Mouse (Mus musculus): Measurements from ENCODE around the gene Ap5b1. TPM values are rescaled to one million over a fixed set of nuclear protein-coding genes. Genes with fewer than 3 reads are reported as not detected.

Ap5b1 gene
- polyA plus RNA-seq, 1 experiment from 2014 or later: 2.5 TPM

GRCm38 (mm10) chr19:5559631-5560456, 8.0 kb upstream of the Ap5b1 start:
- H3K36me3 ChIP-seq (ENCODE audit: control insufficient read depth, insufficient read depth, low read length): no peaks in the 10 kb centered on the region
- WGBS: under 1% methylated on average over 69 of the region's 69 CpGs
- H3K27ac ChIP-seq (replicated peaks in 1 of 2; ENCODE audit: control insufficient read depth in 1 of 2, insufficient read depth in 1 of 2, low read depth in 2 of 2, low read length in 2 of 2): no peak overlapping the region
- peaks cover 6 to 16% of the 10 kb centered on the region in 2 experiments for H3K4me1 ChIP-seq (ENCODE audit: control insufficient read depth in 2 of 2, insufficient read depth in 2 of 2, low read length in 2 of 2)
- H3K9me3 ChIP-seq (ENCODE audit: control insufficient read depth, low read length): no peaks in the 10 kb centered on the region
- H3K4me3 ChIP-seq (ENCODE audit: control insufficient read depth in 1 of 2, insufficient read depth in 1 of 2, low read depth in 1 of 2, low read length in 2 of 2): peak overlapping the region; percentile 32 to 49
- no peak for ATAC-seq (ENCODE audit: insufficient number of reproducible peaks, insufficient read depth, low FRiP score, low read depth)
- H3K27me3 ChIP-seq (ENCODE audit: control insufficient read depth, insufficient read depth, low read length): peaks cover 88% of the 10 kb centered on the region
- peak overlapping the region; percentile 75 for H3K4me2 ChIP-seq (ENCODE audit: low read length)
- peak overlapping the region; percentile 21 for H3K9ac ChIP-seq (ENCODE audit: low read length)

GRCm38 (mm10) chr19:5560457-5561041, 7.3 kb upstream of the Ap5b1 start, which contains the start of gene Ovol1:
TSS of gene Ovol1 (minus strand) at chr19:5560646.
- ATAC-seq (ENCODE audit: insufficient number of reproducible peaks, insufficient read depth, low FRiP score, low read depth): no peak
- Histone ChIP-seq H3K9ac (ENCODE audit: low read length) (peak within 1 kb of the TSS; percentile 21), H3K36me3 (ENCODE audit: control insufficient read depth, insufficient read depth, low read length) (no peaks in the 10 kb centered on the region), H3K27me3 (ENCODE audit: control insufficient read depth, insufficient read depth, low read length) (peaks cover 90% of the 10 kb centered on the region), H3K4me2 (ENCODE audit: low read length) (peak within 1 kb of the TSS; percentile 75), H3K4me3 (ENCODE audit: control insufficient read depth in 1 of 2, insufficient read depth in 1 of 2, low read depth in 1 of 2, low read length in 2 of 2) (peak within 1 kb of the TSS; percentile 32 to 49), H3K9me3 (ENCODE audit: control insufficient read depth, low read length) (no peaks in the 10 kb centered on the region), H3K27ac (replicated peaks in 1 of 2; ENCODE audit: control insufficient read depth in 1 of 2, insufficient read depth in 1 of 2, low read depth in 2 of 2, low read length in 2 of 2) (no peak within 1 kb of the TSS), H3K4me1 (ENCODE audit: control insufficient read depth in 2 of 2, insufficient read depth in 2 of 2, low read length in 2 of 2) (peaks cover 6 to 16% of the 10 kb centered on the region in 2 experiments)
- 2% methylated on average over 57 of the region's 57 CpGs for WGBS

GRCm38 (mm10) chr19:5561252-5561790, 6.5 kb upstream of the Ap5b1 start:
- H3K27me3 ChIP-seq (ENCODE audit: control insufficient read depth, insufficient read depth, low read length): peaks cover 89% of the 10 kb centered on the region
- 13% methylated on average over 10 of the region's 10 CpGs for WGBS
- peak overlapping the region; percentile 75 for H3K4me2 ChIP-seq (ENCODE audit: low read length)
- H3K9me3 ChIP-seq (ENCODE audit: control insufficient read depth, low read length): no peaks in the 10 kb centered on the region
- H3K36me3 ChIP-seq (ENCODE audit: control insufficient read depth, insufficient read depth, low read length): no peaks in the 10 kb centered on the region
- H3K4me1 ChIP-seq (ENCODE audit: control insufficient read depth in 2 of 2, insufficient read depth in 2 of 2, low read length in 2 of 2): peaks cover 6 to 16% of the 10 kb centered on the region in 2 experiments
- no peak for ATAC-seq (ENCODE audit: insufficient number of reproducible peaks, insufficient read depth, low FRiP score, low read depth)
- no peak overlapping the region for H3K27ac ChIP-seq (replicated peaks in 1 of 2; ENCODE audit: control insufficient read depth in 1 of 2, insufficient read depth in 1 of 2, low read depth in 2 of 2, low read length in 2 of 2)
- no peak overlapping the region for H3K9ac ChIP-seq (ENCODE audit: low read length)
- H3K4me3 ChIP-seq (ENCODE audit: control insufficient read depth in 1 of 2, insufficient read depth in 1 of 2, low read depth in 1 of 2, low read length in 2 of 2): 0 out of 4 replicates have a peak overlapping the region, but pooled peaks of 1 of the 2 experiments have one; percentile 49

DNA sequence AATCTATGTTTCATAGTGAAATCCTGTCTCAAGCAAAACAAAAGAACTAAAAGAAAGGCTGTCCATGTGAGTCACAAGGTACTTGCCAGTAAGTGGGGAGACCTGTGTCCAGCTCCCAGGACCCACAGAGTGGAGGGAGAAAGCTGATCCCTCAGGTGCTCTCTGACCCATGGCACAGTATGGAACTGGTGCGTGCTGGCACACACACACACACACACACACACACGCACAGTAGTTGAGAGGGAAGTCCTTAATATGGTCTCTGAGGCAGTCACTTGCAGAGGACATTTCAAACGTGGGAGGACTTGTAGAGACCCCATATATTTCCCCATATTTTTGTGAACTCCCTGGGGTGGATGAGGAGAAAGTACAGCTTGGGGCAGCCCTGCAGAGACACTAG, 5.9 kb upstream of the Ap5b1 start:
- WGBS: 43% methylated on average over 3 of the region's 3 CpGs

DNA sequence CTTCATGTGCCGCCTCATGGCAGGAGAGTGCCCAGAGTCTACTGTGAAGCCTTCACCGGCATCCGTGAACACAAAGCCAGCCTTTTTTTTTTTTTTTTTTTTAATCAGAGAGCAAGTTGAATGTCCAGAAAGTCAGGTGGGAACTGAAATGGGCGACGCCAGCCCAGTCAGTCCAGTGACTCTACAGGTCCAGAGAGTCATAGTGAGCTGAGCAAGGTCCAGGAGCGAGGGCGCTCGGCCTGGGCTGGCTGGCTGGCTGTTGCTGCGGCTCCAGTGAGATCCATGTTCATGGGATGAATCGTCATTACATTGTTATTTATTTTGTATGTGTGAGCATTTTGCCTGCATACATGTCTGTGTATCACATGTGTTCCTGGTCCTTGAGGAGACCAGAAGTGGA, 5.0 kb upstream of the Ap5b1 start:
- 84% methylated on average over 10 of the region's 10 CpGs for WGBS
- H3K27me3 ChIP-seq (ENCODE audit: control insufficient read depth, insufficient read depth, low read length): peaks cover 80% of the 10 kb centered on the region
- ATAC-seq (ENCODE audit: insufficient number of reproducible peaks, insufficient read depth, low FRiP score, low read depth): no peak

More for the DNA sequence above, 5.9 kb upstream of the Ap5b1 start:
- no peak for ATAC-seq (ENCODE audit: insufficient number of reproducible peaks, insufficient read depth, low FRiP score, low read depth)
- Histone ChIP-seq H3K36me3 (ENCODE audit: control insufficient read depth, insufficient read depth, low read length) (no peaks in the 10 kb centered on the region), H3K9ac (ENCODE audit: low read length) (no peak overlapping the region), H3K27ac (replicated peaks in 1 of 2; ENCODE audit: control insufficient read depth in 1 of 2, insufficient read depth in 1 of 2, low read depth in 2 of 2, low read length in 2 of 2) (no peak overlapping the region), H3K4me3 (ENCODE audit: control insufficient read depth in 1 of 2, insufficient read depth in 1 of 2, low read depth in 1 of 2, low read length in 2 of 2) (no peak overlapping the region), H3K4me1 (ENCODE audit: control insufficient read depth in 2 of 2, insufficient read depth in 2 of 2, low read length in 2 of 2) (peaks cover 6 to 20% of the 10 kb centered on the region in 2 experiments), H3K9me3 (ENCODE audit: control insufficient read depth, low read length) (no peaks in the 10 kb centered on the region), H3K4me2 (ENCODE audit: low read length) (no peak overlapping the region), H3K27me3 (ENCODE audit: control insufficient read depth, insufficient read depth, low read length) (peaks cover 86% of the 10 kb centered on the region)

GRCm38 (mm10) chr19:5566316-5566715, 1.5 kb upstream of the Ap5b1 start:
- no peak overlapping the region for H3K4me3 ChIP-seq (ENCODE audit: control insufficient read depth in 1 of 2, insufficient read depth in 1 of 2, low read depth in 1 of 2, low read length in 2 of 2)
- 58% methylated on average over 5 of the region's 5 CpGs for WGBS

More for the DNA sequence above, 5.0 kb upstream of the Ap5b1 start:
- no peak overlapping the region for H3K4me3 ChIP-seq (ENCODE audit: control insufficient read depth in 1 of 2, insufficient read depth in 1 of 2, low read depth in 1 of 2, low read length in 2 of 2)
- H3K4me1 ChIP-seq (ENCODE audit: control insufficient read depth in 2 of 2, insufficient read depth in 2 of 2, low read length in 2 of 2): peaks cover 6 to 23% of the 10 kb centered on the region in 2 experiments
- no peaks in the 10 kb centered on the region for H3K36me3 ChIP-seq (ENCODE audit: control insufficient read depth, insufficient read depth, low read length)
- H3K27ac ChIP-seq (replicated peaks in 1 of 2; ENCODE audit: control insufficient read depth in 1 of 2, insufficient read depth in 1 of 2, low read depth in 2 of 2, low read length in 2 of 2): no peak overlapping the region
- H3K9me3 ChIP-seq (ENCODE audit: control insufficient read depth, low read length): no peaks in the 10 kb centered on the region
- no peak overlapping the region for H3K9ac ChIP-seq (ENCODE audit: low read length)
- H3K4me2 ChIP-seq (ENCODE audit: low read length): no peak overlapping the region

GRCm38 (mm10) chr19:5567180-5567533, 668 bp upstream of the Ap5b1 start:
- peak; percentile 15; the same call in 1 of the 2 replicates for ATAC-seq (ENCODE audit: insufficient number of reproducible peaks, insufficient read depth, low FRiP score, low read depth)
- Histone ChIP-seq H3K27me3 (ENCODE audit: control insufficient read depth, insufficient read depth, low read length) (peaks cover 38% of the 10 kb centered on the region), H3K9ac (ENCODE audit: low read length) (peak overlapping the region; percentile 74), H3K9me3 (ENCODE audit: control insufficient read depth, low read length) (no peaks in the 10 kb centered on the region), H3K4me1 (ENCODE audit: control insufficient read depth in 2 of 2, insufficient read depth in 2 of 2, low read length in 2 of 2) (peaks cover 5 to 17% of the 10 kb centered on the region in 2 experiments; a peak in 3 of 4 replicates), H3K4me3 (ENCODE audit: control insufficient read depth in 1 of 2, insufficient read depth in 1 of 2, low read depth in 1 of 2, low read length in 2 of 2) (peak overlapping the region; percentile 68 to 87), H3K36me3 (ENCODE audit: control insufficient read depth, insufficient read depth, low read length) (peaks cover 18% of the 10 kb centered on the region), H3K4me2 (ENCODE audit: low read length) (peak overlapping the region; percentile 98), H3K27ac (replicated peaks in 1 of 2; ENCODE audit: control insufficient read depth in 1 of 2, insufficient read depth in 1 of 2, low read depth in 2 of 2, low read length in 2 of 2) (peak overlapping the region; percentile 36 to 82; a peak in 2 of 4 replicates)
- 2% methylated on average over 26 of the region's 26 CpGs for WGBS

More at GRCm38 (mm10) chr19:5566316-5566715, 1.5 kb upstream of the Ap5b1 start:
- Histone ChIP-seq H3K9ac (ENCODE audit: low read length) (no peak overlapping the region), H3K4me1 (ENCODE audit: control insufficient read depth in 2 of 2, insufficient read depth in 2 of 2, low read length in 2 of 2) (peaks cover 5 to 17% of the 10 kb centered on the region in 2 experiments; a peak in 3 of 4 replicates), H3K36me3 (ENCODE audit: control insufficient read depth, insufficient read depth, low read length) (peaks cover 18% of the 10 kb centered on the region), H3K27me3 (ENCODE audit: control insufficient read depth, insufficient read depth, low read length) (peaks cover 46% of the 10 kb centered on the region), H3K9me3 (ENCODE audit: control insufficient read depth, low read length) (no peaks in the 10 kb centered on the region), H3K27ac (replicated peaks in 1 of 2; ENCODE audit: control insufficient read depth in 1 of 2, insufficient read depth in 1 of 2, low read depth in 2 of 2, low read length in 2 of 2) (no peak overlapping the region), H3K4me2 (ENCODE audit: low read length) (peak overlapping the region; percentile 98; the same call in 1 of the 2 replicates)
- ATAC-seq (ENCODE audit: insufficient number of reproducible peaks, insufficient read depth, low FRiP score, low read depth): no peak

Measured in heart, embryonic 14.5 days (tissue).